Mouse (Mus musculus) kidney, adult 18-20 months (tissue): ENCODE measurements around the gene Taf10.

ENCODE experiments used
- DNase-seq: peaks from one replicate; pipeline ENCODE4 v3.0.0; 2021

The Taf10 gene

GRCm38 (mm10) chr7:105708733-105709132 lies 35.4 kb downstream of the Taf10 start:
- DNase-seq = no peak

DNA sequence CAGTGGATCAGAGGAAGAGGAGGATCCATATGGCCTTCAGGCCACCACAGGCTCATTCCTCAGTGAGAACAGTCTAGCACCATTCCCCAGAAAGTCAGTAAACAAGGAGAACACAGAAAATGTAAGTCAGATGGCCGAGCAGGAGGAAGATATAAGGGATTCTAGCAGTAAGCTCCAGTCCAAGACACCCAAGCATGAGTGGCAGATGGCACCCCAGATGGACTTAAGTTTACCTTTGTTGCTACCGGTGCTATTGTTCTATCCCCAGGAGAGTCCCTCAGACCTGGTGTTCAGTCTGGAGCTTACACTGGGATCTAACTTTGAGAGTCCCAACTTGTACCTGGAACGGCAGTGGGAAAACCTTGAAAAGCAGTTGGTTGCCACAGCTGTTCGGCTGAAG lies 40.3 kb downstream of the Taf10 start:
- DNase-seq = no peak

DNA sequence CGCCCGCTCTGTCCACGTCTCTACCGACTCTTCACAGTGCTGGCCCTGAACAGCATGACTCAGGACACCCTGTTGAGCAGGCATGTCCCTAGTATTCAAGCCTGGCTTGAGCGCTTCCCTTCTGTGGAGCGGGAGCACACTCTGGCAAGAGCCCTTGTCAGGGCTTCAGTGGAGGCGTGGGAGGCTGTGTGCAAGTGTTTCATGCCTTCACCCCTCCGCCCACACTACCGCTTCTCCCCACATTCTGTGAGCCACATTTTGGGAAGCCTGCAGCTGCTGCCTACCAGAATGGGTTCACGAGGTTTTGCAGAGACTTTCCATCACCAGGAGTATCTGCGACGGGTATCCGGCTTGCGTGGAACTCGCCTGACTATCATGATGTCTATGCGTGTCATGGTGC lies 41.0 kb downstream of the Taf10 start:
- no peak for DNase-seq

- no peak for DNase-seq
These were observed 53.3 kb downstream of the Taf10 start for GRCm38 (mm10) chr7:105690875-105691274.
